Mouse (Mus musculus): ENCODE results near the gene Ttc39a. TPM values are rescaled to one million over a fixed set of nuclear protein-coding genes. Genes with fewer than 3 reads are reported as not detected.
A peak's percentile ranks its signal among the peaks of the same experiment; 100 is the strongest.

Ttc39a gene
- polyA plus RNA-seq, 1 experiment from 2014 or later, result 0.74 TPM

DNA sequence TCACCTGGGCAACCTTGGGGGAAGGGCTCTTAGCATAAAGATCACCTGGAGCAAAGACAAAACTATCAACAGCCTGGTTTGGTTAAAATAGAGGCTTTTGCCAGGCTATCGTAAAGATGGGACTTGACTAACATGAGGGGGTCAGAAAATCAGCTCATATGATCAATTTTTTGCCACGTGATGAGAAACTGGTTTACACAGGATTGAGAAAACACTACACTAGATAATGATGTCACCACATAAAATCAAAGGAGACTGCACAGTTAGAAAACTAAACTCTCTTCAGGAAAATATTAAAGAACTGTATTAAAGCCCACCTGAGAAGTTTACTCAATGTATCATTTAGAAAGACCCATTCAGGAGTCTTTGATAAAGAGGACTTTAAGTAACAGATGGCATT, 68.7 kb downstream of the Ttc39a start:
- Histone ChIP-seq H3K27ac (replicated peaks) (no peak overlapping the region), H3K9me3 (no peaks in the 10 kb centered on the region), H3K4me1 (replicated peaks) (peaks cover 33% of the 10 kb centered on the region), H3K27me3 (no peaks in the 10 kb centered on the region), H3K4me2 (peak overlapping the region; percentile 74), H3K9ac (peak overlapping the region; percentile 98), H3K4me3 (peak overlapping the region; percentile 90), H3K36me3 (peaks cover 6% of the 10 kb centered on the region; the same call in 1 of the 2 replicates)
- no peak for ATAC-seq (ENCODE audit: low read depth)
- 63% methylated on average over 2 of the region's 2 CpGs for WGBS

- peaks cover 30% of the 10 kb centered on the region for H3K4me1 ChIP-seq (replicated peaks)
- peaks cover 6% of the 10 kb centered on the region; the same call in 1 of the 2 replicates for H3K36me3 ChIP-seq
- H3K4me2 ChIP-seq, result peak overlapping the region; percentile 74
- WGBS, result under 1% methylated on average over 66 of the region's 68 CpGs
- ATAC-seq (ENCODE audit: low read depth), result peak; percentile 83
- peak overlapping the region; percentile 98 for H3K9ac ChIP-seq
- H3K9me3 ChIP-seq, result no peaks in the 10 kb centered on the region
- H3K27ac ChIP-seq (replicated peaks), result peak overlapping the region; percentile 97
- H3K4me3 ChIP-seq, result peak overlapping the region; percentile 90
- no peaks in the 10 kb centered on the region for H3K27me3 ChIP-seq
Observed at GRCm38 (mm10) chr4:109475577-109476553, 69.4 kb downstream of the Ttc39a start.

- Histone ChIP-seq H3K27ac (replicated peaks) (peak overlapping the region; percentile 97), H3K36me3 (peaks cover 6% of the 10 kb centered on the region; the same call in 1 of the 2 replicates), H3K4me3 (peak overlapping the region; percentile 90), H3K27me3 (no peaks in the 10 kb centered on the region), H3K4me2 (peak overlapping the region; percentile 74), H3K9me3 (no peaks in the 10 kb centered on the region), H3K4me1 (replicated peaks) (peaks cover 27% of the 10 kb centered on the region), H3K9ac (peak overlapping the region; percentile 98)
- under 1% methylated on average over 36 of the region's 39 CpGs for WGBS
- peak; percentile 99 for ATAC-seq (ENCODE audit: low read depth)
Observed at GRCm38 (mm10) chr4:109476554-109477014, 70.2 kb downstream of the Ttc39a start.

GRCm38 (mm10) chr4:109477454-109477853, 71.0 kb downstream of the Ttc39a start:
- H3K4me3 ChIP-seq, result no peak overlapping the region
- no peak for ATAC-seq (ENCODE audit: low read depth)

DNA sequence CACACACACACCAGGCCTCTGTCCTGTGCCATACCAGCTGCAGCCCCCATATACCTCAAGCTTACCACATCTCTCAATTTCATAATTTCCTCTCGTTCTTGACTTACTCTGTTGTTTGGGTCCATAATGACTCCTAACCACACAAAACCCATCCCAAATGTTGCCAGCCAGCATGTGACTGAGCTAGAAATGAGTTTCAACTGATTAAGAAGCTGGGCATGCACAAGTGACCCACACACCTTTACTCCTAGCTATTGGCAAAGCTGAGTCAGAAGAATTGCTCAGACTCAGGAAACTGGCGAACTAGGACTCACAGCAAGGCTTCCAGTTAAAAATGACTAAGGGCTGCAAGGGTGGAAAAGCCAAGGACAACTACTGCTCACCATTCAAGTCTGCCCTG, 75.0 kb downstream of the Ttc39a start:
- Histone ChIP-seq H3K36me3 (no peaks in the 10 kb centered on the region), H3K27ac (replicated peaks) (no peak overlapping the region), H3K27me3 (no peaks in the 10 kb centered on the region), H3K4me3 (no peak overlapping the region), H3K9ac (no peak overlapping the region), H3K4me2 (no peak overlapping the region), H3K4me1 (replicated peaks) (no peaks in the 10 kb centered on the region), H3K9me3 (no peaks in the 10 kb centered on the region)
- no peak for ATAC-seq (ENCODE audit: low read depth)
- 84% methylated on average over 2 of the region's 2 CpGs for WGBS

More at GRCm38 (mm10) chr4:109477454-109477853, 71.0 kb downstream of the Ttc39a start:
- Histone ChIP-seq H3K4me2 (no peak overlapping the region), H3K36me3 (peaks cover 4% of the 10 kb centered on the region; the same call in 1 of the 2 replicates), H3K27me3 (no peaks in the 10 kb centered on the region), H3K9ac (no peak overlapping the region), H3K4me1 (replicated peaks) (peaks cover 25% of the 10 kb centered on the region), H3K9me3 (no peaks in the 10 kb centered on the region), H3K27ac (replicated peaks) (no peak overlapping the region)
- 94% methylated on average over 3 of the region's 3 CpGs for WGBS

DNA sequence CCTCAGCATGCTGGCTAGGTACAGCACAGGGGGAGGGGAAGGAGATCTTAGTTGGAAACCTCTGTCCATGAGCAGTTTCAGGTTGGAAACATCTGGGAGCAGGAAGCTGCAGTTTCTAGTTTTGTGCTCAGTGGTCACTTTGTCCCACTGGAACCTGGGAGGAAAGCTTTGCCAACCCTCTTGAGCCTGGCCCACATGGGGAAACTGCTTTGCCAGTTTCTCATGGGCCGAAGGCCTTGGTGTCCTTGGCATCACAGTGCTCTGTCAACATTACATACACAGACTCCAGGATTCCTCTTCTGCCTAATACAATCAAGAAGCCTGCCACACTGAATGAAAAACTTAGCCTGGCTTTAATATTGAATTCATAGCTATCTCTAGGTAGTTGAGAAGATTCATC, 76.3 kb downstream of the Ttc39a start:
- H3K27me3 ChIP-seq, result no peaks in the 10 kb centered on the region
- H3K4me2 ChIP-seq, result no peak overlapping the region
- no peaks in the 10 kb centered on the region for H3K9me3 ChIP-seq
- H3K9ac ChIP-seq, result no peak overlapping the region
- 91% methylated on average over 1 of the region's 1 CpGs for WGBS
- no peaks in the 10 kb centered on the region for H3K36me3 ChIP-seq
- no peaks in the 10 kb centered on the region for H3K4me1 ChIP-seq (replicated peaks)
- H3K4me3 ChIP-seq, result no peak overlapping the region
- no peak overlapping the region for H3K27ac ChIP-seq (replicated peaks)
- no peak for ATAC-seq (ENCODE audit: low read depth)

DNA sequence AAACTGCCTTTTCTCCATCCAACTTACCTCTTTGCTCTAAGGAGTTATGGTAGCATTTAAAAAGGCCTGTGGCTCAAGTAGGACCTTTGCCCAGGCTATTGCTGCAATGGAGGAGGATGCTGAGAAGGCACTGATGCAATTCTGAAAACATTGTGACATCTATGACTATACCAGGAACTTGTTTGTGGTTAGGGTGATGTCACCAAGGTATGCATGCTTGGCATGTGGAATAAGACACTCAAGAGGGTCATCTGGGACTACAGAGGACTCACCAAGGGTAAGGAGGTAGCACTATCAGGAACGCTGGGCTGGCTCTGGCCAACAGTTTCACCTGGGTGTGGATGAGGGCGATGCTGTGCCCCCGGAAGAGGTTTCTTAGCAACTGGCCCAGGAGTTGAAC, 78.2 kb downstream of the Ttc39a start, which contains the start of gene Rnf11:
TSS of gene Rnf11 (minus strand) at position 108 of the 400 bp plus-strand sequence.
- no peak within 1 kb of the TSS for H3K4me2 ChIP-seq
- H3K27ac ChIP-seq (replicated peaks), result no peak within 1 kb of the TSS
- no peak within 1 kb of the TSS for H3K9ac ChIP-seq
- H3K9me3 ChIP-seq, result no peaks in the 10 kb centered on the region
- H3K4me1 ChIP-seq (replicated peaks), result no peaks in the 10 kb centered on the region
- 89% methylated on average over 3 of the region's 3 CpGs for WGBS
- no peak within 1 kb of the TSS for H3K4me3 ChIP-seq
- ATAC-seq (ENCODE audit: low read depth), result no peak
- H3K36me3 ChIP-seq, result no peaks in the 10 kb centered on the region
- H3K27me3 ChIP-seq, result no peaks in the 10 kb centered on the region

- H3K27ac ChIP-seq (replicated peaks), result no peak overlapping the region
- no peaks in the 10 kb centered on the region for H3K27me3 ChIP-seq
- H3K36me3 ChIP-seq, result no peaks in the 10 kb centered on the region
- 56% methylated on average over 1 of the region's 1 CpGs for WGBS
- H3K9me3 ChIP-seq, result no peaks in the 10 kb centered on the region
- ATAC-seq (ENCODE audit: low read depth), result no peak
- no peak overlapping the region for H3K4me2 ChIP-seq
- no peak overlapping the region for H3K9ac ChIP-seq
- H3K4me3 ChIP-seq, result no peak overlapping the region
- H3K4me1 ChIP-seq (replicated peaks), result no peaks in the 10 kb centered on the region
Observed at GRCm38 (mm10) chr4:109488812-109489211, 82.4 kb downstream of the Ttc39a start.

DNA sequence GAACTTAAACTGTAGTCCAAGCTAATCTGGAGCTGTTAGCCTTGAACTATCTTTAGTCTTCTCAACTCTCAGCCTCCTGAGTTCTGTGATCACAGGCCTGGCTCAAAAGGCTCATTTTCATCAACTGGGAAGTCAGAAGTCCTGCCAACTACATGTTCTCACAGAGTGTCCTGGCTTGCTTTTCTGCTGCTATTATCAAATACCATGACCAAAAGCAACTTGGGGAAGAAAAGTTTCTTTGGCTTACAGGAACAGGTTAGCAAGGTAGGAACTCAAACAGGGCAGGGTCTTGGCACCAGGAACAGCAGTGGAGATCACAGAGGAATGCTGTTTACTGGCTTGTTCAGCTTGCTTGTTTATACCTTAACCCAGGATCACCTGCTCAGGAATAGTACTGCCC, 87.2 kb downstream of the Ttc39a start:
- ATAC-seq (ENCODE audit: low read depth), result no peak
- no peaks in the 10 kb centered on the region for H3K9me3 ChIP-seq
- no peak overlapping the region for H3K4me2 ChIP-seq
- no peaks in the 10 kb centered on the region for H3K4me1 ChIP-seq (replicated peaks)
- no peak overlapping the region for H3K27ac ChIP-seq (replicated peaks)
- no peak overlapping the region for H3K4me3 ChIP-seq
- no peaks in the 10 kb centered on the region for H3K27me3 ChIP-seq
- H3K36me3 ChIP-seq, result no peaks in the 10 kb centered on the region
- no peak overlapping the region for H3K9ac ChIP-seq

Other genes with a start within 250 kb of the Ttc39a start
- gene Osbpl9, start 204.4 kb upstream of the Ttc39a start, polyA plus RNA-seq (2015; fragmentation: Nextera tagmentation; extraction: Ambion mirVana), result 97.0 and 105 TPM in 2 replicates
- 1.2 and 1.9 TPM in 2 replicates for gene Calr4, start 172.1 kb upstream of the Ttc39a start, polyA plus RNA-seq (2015; fragmentation: Nextera tagmentation; extraction: Ambion mirVana)
- gene Eps15, start 126.4 kb upstream of the Ttc39a start, polyA plus RNA-seq (2015; fragmentation: Nextera tagmentation; extraction: Ambion mirVana), result 74.4 and 76.8 TPM in 2 replicates
- 66.7 and 72.5 TPM in 2 replicates for gene Rnf11, start 78.1 kb downstream of the Ttc39a start, polyA plus RNA-seq (2015; fragmentation: Nextera tagmentation; extraction: Ambion mirVana)
- not detected in 2 replicates for gene 4930522H14Rik, start 124.7 kb downstream of the Ttc39a start, polyA plus RNA-seq (2015; fragmentation: Nextera tagmentation; extraction: Ambion mirVana)